In the genomic region with DNA sequence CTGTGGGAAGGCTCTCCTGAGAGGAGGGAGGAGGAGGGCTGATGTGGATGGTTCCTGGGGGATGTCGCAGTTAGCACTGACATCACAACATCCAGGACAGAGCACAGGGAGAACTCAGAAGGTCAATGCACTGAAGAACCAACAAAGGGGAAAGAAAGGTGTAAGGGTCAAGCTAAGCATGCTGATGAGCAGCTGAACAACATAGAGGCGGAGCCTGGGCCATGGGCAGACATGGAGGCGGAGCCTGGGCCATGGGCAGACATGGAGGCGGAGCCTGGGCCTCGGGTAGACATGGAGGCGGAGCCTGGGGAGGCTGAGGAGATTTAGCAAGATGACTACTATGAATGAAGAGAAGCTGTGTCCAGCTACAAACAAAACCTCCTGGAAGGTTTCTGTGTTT, we compare ENCODE assay signal across 9 mouse cellular contexts. TPM values are rescaled to one million over a fixed set of nuclear protein-coding genes. Genes with fewer than 3 reads are reported as not detected.
A peak's percentile ranks its signal among the peaks of the same experiment; 100 is the strongest.
DNase-seq lines count a peak whose midpoint lies in the region; ATAC-seq and TF ChIP-seq lines count a peak whose summit lies in the region.
"Had no signal": no experiment of that assay in that cellular context is flagged by ENCODE, and none has a peak within 500 bp of the region (broad histone marks: within the 10 kb centered on the region; RNA-seq: fewer than 3 reads in every experiment).

No protein-coding gene starts in this region.

- TF ChIP-seq CTCF in MEL (IDR thresholded peaks at IDR 0.05 in 2 of 3, conservative IDR thresholded peaks at IDR 0.05 in 1 of 3; ENCODE audit: control insufficient read depth in 1 of 3, insufficient read depth in 1 of 3, low read depth in 2 of 3, low read length in 3 of 3, poor library complexity in 1 of 3, severe bottlenecking in 1 of 3): no peak

- no peak overlapping the region for H3K27ac ChIP-seq in lung, embryonic 16.5 days (ENCODE audit: low read length)
- H3K27ac ChIP-seq in MEL (ENCODE audit: control insufficient read depth, low read depth, low read length): no peak overlapping the region
- H3K27ac ChIP-seq: gastrocnemius, adult 2 months had no signal

- no peak for TF ChIP-seq RAD21 in MEL (IDR thresholded peaks at IDR 0.05; ENCODE audit: low read depth, low read length)

- no peaks in the 10 kb centered on the region for H3K4me1 ChIP-seq in lung, embryonic 16.5 days (replicated peaks; ENCODE audit: control insufficient read depth, insufficient read depth, low read length)
- peaks cover 38 to 47% of the 10 kb centered on the region in 2 experiments for H3K4me1 ChIP-seq in MEL (ENCODE audit: control insufficient read depth in 1 of 2, insufficient read depth in 2 of 2, low read length in 2 of 2)
- H3K4me1 ChIP-seq in megakaryocyte, embryonic 14.5 days: peaks cover 80% of the 10 kb centered on the region

- no peaks in the 10 kb centered on the region for H3K79me2 ChIP-seq in MEL (ENCODE audit: control insufficient read depth, insufficient read depth, low read length, poor library complexity)

- no peak for DNase-seq in lung, adult 18-20 months
- DNase-seq in MEL (ENCODE audit: low read depth, low spot score): peak; percentile 65
- DNase-seq in left cerebral cortex, postnatal 25 days (ENCODE audit: low spot score in 2 of 2): no peak
- DNase-seq: adrenal gland, postnatal 10 days; gastrocnemius, adult 2 months had no signal

- no peak overlapping the region for H3K9ac ChIP-seq in lung, embryonic 16.5 days (ENCODE audit: low read length)
- H3K9ac ChIP-seq in MEL (ENCODE audit: control insufficient read depth, low read depth, low read length, poor library complexity, severe bottlenecking): no peak overlapping the region

- no peak for TF ChIP-seq EP300 in MEL (IDR thresholded peaks at IDR 0.05; ENCODE audit: low read depth in 1 of 2, low read length in 2 of 2)

- H3K4me2 ChIP-seq in lung, embryonic 16.5 days (ENCODE audit: low read depth, low read length): no peak overlapping the region

- 0 out of 4 replicates have a peak, but pooled peaks of 1 of the 2 experiments have one; percentile 28 for TF ChIP-seq POLR2A in MEL (IDR thresholded peaks at IDR 0.05; ENCODE audit: control insufficient read depth in 1 of 2, insufficient read depth in 1 of 2, low read depth in 1 of 2, low read length in 2 of 2, poor library complexity in 1 of 2)

- no peaks in the 10 kb centered on the region for H3K36me3 ChIP-seq in lung, embryonic 16.5 days (ENCODE audit: control insufficient read depth, insufficient read depth, low read length)
- peaks cover 0 to 47% of the 10 kb centered on the region in 2 experiments; a peak in 2 of 4 replicates for H3K36me3 ChIP-seq in MEL (ENCODE audit: control insufficient read depth in 1 of 2, insufficient read depth in 2 of 2, low read length in 2 of 2)
- H3K36me3 ChIP-seq in megakaryocyte, embryonic 14.5 days (replicated peaks; ENCODE audit: low read length): peaks cover 46% of the 10 kb centered on the region

- ATAC-seq in lung, embryonic 16.5 days (ENCODE audit: low read depth): 0 out of 2 replicates have a peak, but pooled peaks have one; percentile 23
- ATAC-seq in granulocyte monocyte progenitor cell, adult 5-6 weeks (replicated peaks; ENCODE audit: poor library complexity, severe bottlenecking): peak; percentile 72
- no peak for ATAC-seq in activated CD4-positive, CD25-positive, alpha-beta regulatory T cell, adult 4 months

- H3K4me3 ChIP-seq in lung, embryonic 16.5 days (ENCODE audit: low read length): no peak overlapping the region
- H3K4me3 ChIP-seq in MEL (ENCODE audit: control insufficient read depth in 1 of 2, insufficient read depth in 1 of 2, low read depth in 2 of 2, low read length in 2 of 2): no peak overlapping the region
- H3K4me3 ChIP-seq in megakaryocyte, embryonic 14.5 days (replicated peaks): peak overlapping the region; percentile 39
- H3K4me3 ChIP-seq: gastrocnemius, adult 2 months had no signal

- no peaks in the 10 kb centered on the region for H3K27me3 ChIP-seq in lung, embryonic 16.5 days (ENCODE audit: control insufficient read depth, insufficient read depth, low read depth, low read length)
- H3K27me3 ChIP-seq in MEL (ENCODE audit: control insufficient read depth in 1 of 2, insufficient read depth in 2 of 2, low read length in 2 of 2): no peaks in the 10 kb centered on the region
- no peaks in the 10 kb centered on the region for H3K27me3 ChIP-seq in megakaryocyte, embryonic 14.5 days (replicated peaks)

- no peaks in the 10 kb centered on the region for H3K9me3 ChIP-seq in lung, embryonic 16.5 days (ENCODE audit: control insufficient read depth, low read length)
- H3K9me3 ChIP-seq in MEL (replicated peaks; ENCODE audit: insufficient read depth, low read length): no peaks in the 10 kb centered on the region
- peaks cover under 1% of the 10 kb centered on the region for H3K9me3 ChIP-seq in megakaryocyte, embryonic 14.5 days

- WGBS in lung, embryonic 16.5 days: 77% methylated on average over 6 of the region's 6 CpGs

- intact Hi-C loops in left cerebral cortex, postnatal 25 days (cut with DNase I): no loop called here

TF ChIP-seq in MEL, 35 proteins besides CTCF, POLR2A, EP300 and RAD21:
- TF ChIP-seq MYC (IDR thresholded peaks at IDR 0.05; ENCODE audit: low read depth, low read length) (no peak), SIN3A (IDR thresholded peaks at IDR 0.05; ENCODE audit: low read length) (no peak; the same call in 1 of the 2 replicates), MAFK (IDR thresholded peaks at IDR 0.05; ENCODE audit: borderline replicate concordance, low read depth, low read length) (no peak), MXI1 (IDR thresholded peaks at IDR 0.05; ENCODE audit: low read depth, low read length) (0 out of 2 replicates have a peak, but pooled peaks have one; percentile 37), HCFC1 (IDR thresholded peaks at IDR 0.05; ENCODE audit: low read depth, low read length) (no peak)

RNA-seq across cellular contexts. Expression of a gene that starts 17.8 kb away (rescaled TPM):
- polyA plus RNA-seq in lung, embryonic 16.5 days (2015; fragmentation: Nextera tagmentation; extraction: Ambion mirVana): 18.5 and 20.9 TPM in 2 replicates
- total RNA-seq in MEL (2012; rRNA removed): 20.4 and 33.7 TPM in 2 replicates
- polyA plus RNA-seq in MEL (2012; ENCODE audit: insufficient read depth in 1 of 2, insufficient read length in 2 of 2, low read depth in 1 of 2, low replicate concordance in 2 of 2, missing spikeins in 1 of 2): 10 to 100 TPM in 1 of 2 experiments, not detected in 1; 31.1 TPM
- total RNA-seq in granulocyte monocyte progenitor cell, adult 5-6 weeks (2014; fragmentation: Nextera tagmentation): 13.4 and 14.7 TPM in 2 replicates
- total RNA-seq in granulocyte monocyte progenitor cell, adult 5-6 weeks (2017): 17.3 and 18.4 TPM in 2 replicates
- polyA plus RNA-seq in megakaryocyte, embryonic 14.5 days (2012; ENCODE audit: insufficient read depth, low replicate concordance): 34.6 and 107 TPM in 2 replicates
- 10 to 100 TPM; 33.4 to 39.9 TPM for polyA plus RNA-seq in activated CD4-positive, CD25-positive, alpha-beta regulatory T cell, adult 4 months (2017; shearing (Covaris generic))
- total RNA-seq in left cerebral cortex, postnatal 25 days (2021): 10 to 100 TPM; 55.7 to 64.4 TPM
